Mouse (Mus musculus) ES-Bruce4 (cell line): ENCODE results near the gene Stard9.

Source experiments
- CTCF ChIP-seq: IDR thresholded peaks from one replicate; pipeline ENCODE4 v1.8.1; 2011; ENCODE audit warnings: low read depth, low read length
- POLR2A ChIP-seq: IDR thresholded peaks from one replicate; pipeline ENCODE4 v1.8.1; 2011; ENCODE audit warnings: low read length; ENCODE audit not compliant: insufficient read depth

DNA sequence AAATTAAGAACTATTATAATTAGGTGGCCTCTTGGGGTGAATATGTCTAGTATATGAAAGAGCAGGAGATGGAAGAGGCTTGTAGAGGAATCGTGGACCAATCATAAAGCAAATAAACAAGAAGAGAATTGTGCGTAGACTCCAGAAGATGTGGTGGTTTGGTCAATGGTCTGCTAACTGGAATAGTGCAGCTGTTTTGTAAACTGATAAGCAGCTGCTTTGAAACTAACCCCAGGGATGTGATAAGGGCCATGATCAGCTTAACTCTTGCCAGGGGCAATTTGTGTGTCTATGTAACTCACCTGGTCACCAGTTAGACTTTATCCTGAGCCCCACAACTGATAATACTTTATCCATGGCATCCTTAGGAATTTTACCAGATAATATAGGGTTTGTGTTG, 2.6 kb downstream of the Stard9 start:
- TF ChIP-seq POLR2A (no peak), CTCF (no peak)
